Mouse (Mus musculus): Measurements from ENCODE around the gene Nr6a1. TPM values are rescaled to one million over a fixed set of nuclear protein-coding genes. Genes with fewer than 3 reads are reported as not detected.

Gene Nr6a1
- polyA plus RNA-seq, 1 experiment from 2014 or later = 0.39 TPM

DNA sequence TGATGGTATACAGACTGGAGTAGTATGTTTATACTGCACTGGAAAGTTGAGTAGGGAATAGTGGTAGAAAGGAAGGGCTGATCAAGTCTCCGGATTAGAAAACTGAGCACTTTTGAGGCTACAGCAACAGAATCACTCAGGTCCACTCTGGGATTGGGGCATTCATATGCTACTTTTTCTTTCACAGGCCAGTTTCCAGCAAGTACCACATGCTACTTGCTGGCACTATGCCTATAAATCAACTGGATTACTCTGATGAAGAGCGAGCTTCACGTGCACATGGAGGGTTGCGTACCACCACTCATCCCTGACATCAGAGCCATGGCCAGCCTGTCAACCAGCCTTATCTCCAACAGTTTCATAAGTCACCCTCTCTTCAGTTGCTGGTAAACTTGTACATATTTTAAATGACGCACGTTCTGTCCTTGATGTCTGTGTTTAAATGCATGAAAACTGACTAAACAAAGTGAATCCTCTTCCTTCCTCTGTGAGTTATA, 197.1 kb downstream of the Nr6a1 start:
- Histone ChIP-seq H3K9ac (no peak overlapping the region), H3K4me1 (replicated peaks) (no peaks in the 10 kb centered on the region), H3K4me2 (no peak overlapping the region), H3K4me3 (no peak overlapping the region), H3K27ac (no peak overlapping the region), H3K9me3 (replicated peaks) (no peaks in the 10 kb centered on the region), H3K27me3 (no peaks in the 10 kb centered on the region), H3K36me3 (no peaks in the 10 kb centered on the region)
- ATAC-seq (replicated peaks; ENCODE audit: insufficient number of reproducible peaks, insufficient read depth, low FRiP score, low read depth) = no peak
- 92% methylated on average over 6 of the region's 6 CpGs for WGBS

DNA sequence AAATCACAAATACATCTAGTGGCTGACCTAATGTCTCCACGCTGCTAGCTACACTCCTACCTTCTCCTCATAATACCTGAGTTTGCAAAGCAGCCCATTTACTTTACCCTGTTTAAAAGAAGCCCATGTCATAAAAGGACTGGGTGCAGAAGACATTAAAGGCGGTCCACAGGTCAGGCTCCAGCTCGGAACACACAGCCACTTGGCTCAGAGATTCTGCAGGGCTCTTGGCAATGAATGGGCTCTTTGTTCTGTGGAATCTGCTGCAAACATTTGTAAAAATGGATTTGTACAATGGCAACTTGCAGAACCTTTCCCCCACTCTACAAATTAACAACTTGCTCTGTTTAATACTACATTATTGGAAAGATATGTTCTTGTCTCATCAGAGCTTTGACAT, 202.1 kb downstream of the Nr6a1 start:
- no peak for ATAC-seq (replicated peaks; ENCODE audit: insufficient number of reproducible peaks, insufficient read depth, low FRiP score, low read depth)

GRCm38 (mm10) chr2:38723378-38723777, 204.1 kb downstream of the Nr6a1 start:
- Histone ChIP-seq H3K27ac (no peak overlapping the region), H3K4me2 (no peak overlapping the region), H3K4me1 (replicated peaks) (peaks cover 10% of the 10 kb centered on the region; the same call in 1 of the 2 replicates), H3K27me3 (no peaks in the 10 kb centered on the region; the same call in 1 of the 2 replicates), H3K4me3 (no peak overlapping the region), H3K9me3 (replicated peaks) (no peaks in the 10 kb centered on the region), H3K9ac (no peak overlapping the region), H3K36me3 (no peaks in the 10 kb centered on the region)
- 76% methylated on average over 4 of the region's 4 CpGs for whole genome bisulfite sequencing
- no peak for ATAC-seq (replicated peaks; ENCODE audit: insufficient number of reproducible peaks, insufficient read depth, low FRiP score, low read depth)

More for the DNA sequence above, 202.1 kb downstream of the Nr6a1 start:
- Histone ChIP-seq H3K36me3 (no peaks in the 10 kb centered on the region), H3K27me3 (no peaks in the 10 kb centered on the region), H3K4me2 (no peak overlapping the region), H3K9ac (no peak overlapping the region), H3K9me3 (replicated peaks) (no peaks in the 10 kb centered on the region), H3K4me1 (replicated peaks) (no peaks in the 10 kb centered on the region), H3K4me3 (no peak overlapping the region), H3K27ac (no peak overlapping the region)
- WGBS = 59% methylated on average over 3 of the region's 3 CpGs

- 59% methylated on average over 4 of the region's 4 CpGs for WGBS
- no peak for ATAC-seq (replicated peaks; ENCODE audit: insufficient number of reproducible peaks, insufficient read depth, low FRiP score, low read depth)
- H3K36me3 ChIP-seq = no peaks in the 10 kb centered on the region
These were observed 205.4 kb downstream of the Nr6a1 start for GRCm38 (mm10) chr2:38722076-38722475.

GRCm38 (mm10) chr2:38720661-38721060, 206.8 kb downstream of the Nr6a1 start:
- peaks cover 6% of the 10 kb centered on the region; the same call in 1 of the 2 replicates for H3K27me3 ChIP-seq
- no peak overlapping the region for H3K4me3 ChIP-seq
- 84% methylated on average over 2 of the region's 2 CpGs for WGBS
- no peaks in the 10 kb centered on the region for H3K36me3 ChIP-seq
- H3K4me2 ChIP-seq = no peak overlapping the region
- H3K9ac ChIP-seq = no peak overlapping the region
- H3K9me3 ChIP-seq (replicated peaks) = no peaks in the 10 kb centered on the region
- no peak overlapping the region for H3K27ac ChIP-seq
- peaks cover 10% of the 10 kb centered on the region; the same call in 1 of the 2 replicates for H3K4me1 ChIP-seq (replicated peaks)
- no peak for ATAC-seq (replicated peaks; ENCODE audit: insufficient number of reproducible peaks, insufficient read depth, low FRiP score, low read depth)

More at GRCm38 (mm10) chr2:38722076-38722475, 205.4 kb downstream of the Nr6a1 start:
- H3K9me3 ChIP-seq (replicated peaks) = no peaks in the 10 kb centered on the region
- H3K27me3 ChIP-seq = no peaks in the 10 kb centered on the region; the same call in 1 of the 2 replicates
- H3K4me3 ChIP-seq = no peak overlapping the region
- H3K27ac ChIP-seq = no peak overlapping the region
- H3K4me1 ChIP-seq (replicated peaks) = peaks cover 10% of the 10 kb centered on the region; the same call in 1 of the 2 replicates
- H3K4me2 ChIP-seq = no peak overlapping the region
- H3K9ac ChIP-seq = no peak overlapping the region

- peaks cover 12% of the 10 kb centered on the region for H3K27me3 ChIP-seq
These were observed 208.1 kb downstream of the Nr6a1 start for GRCm38 (mm10) chr2:38719354-38719753.

GRCm38 (mm10) chr2:38718676-38719075, 208.8 kb downstream of the Nr6a1 start:
- 51% methylated on average over 8 of the region's 8 CpGs for WGBS
- peaks cover 10% of the 10 kb centered on the region; the same call in 1 of the 2 replicates for H3K4me1 ChIP-seq (replicated peaks)
- H3K27ac ChIP-seq = no peak overlapping the region
- no peak overlapping the region for H3K4me3 ChIP-seq
- H3K4me2 ChIP-seq = no peak overlapping the region
- no peak overlapping the region for H3K9ac ChIP-seq
- no peaks in the 10 kb centered on the region for H3K9me3 ChIP-seq (replicated peaks)
- no peak; the same call in 1 of the 2 replicates for ATAC-seq (replicated peaks; ENCODE audit: insufficient number of reproducible peaks, insufficient read depth, low FRiP score, low read depth)
- peaks cover 19% of the 10 kb centered on the region for H3K27me3 ChIP-seq
- no peaks in the 10 kb centered on the region for H3K36me3 ChIP-seq

More at GRCm38 (mm10) chr2:38719354-38719753, 208.1 kb downstream of the Nr6a1 start:
- H3K27ac ChIP-seq = no peak overlapping the region
- H3K4me3 ChIP-seq = no peak overlapping the region
- no peaks in the 10 kb centered on the region for H3K9me3 ChIP-seq (replicated peaks)
- H3K4me1 ChIP-seq (replicated peaks) = peaks cover 10% of the 10 kb centered on the region; the same call in 1 of the 2 replicates
- H3K36me3 ChIP-seq = no peaks in the 10 kb centered on the region
- 52% methylated on average over 6 of the region's 6 CpGs for WGBS
- H3K4me2 ChIP-seq = no peak overlapping the region
- H3K9ac ChIP-seq = no peak overlapping the region
- ATAC-seq (replicated peaks; ENCODE audit: insufficient number of reproducible peaks, insufficient read depth, low FRiP score, low read depth) = no peak

DNA sequence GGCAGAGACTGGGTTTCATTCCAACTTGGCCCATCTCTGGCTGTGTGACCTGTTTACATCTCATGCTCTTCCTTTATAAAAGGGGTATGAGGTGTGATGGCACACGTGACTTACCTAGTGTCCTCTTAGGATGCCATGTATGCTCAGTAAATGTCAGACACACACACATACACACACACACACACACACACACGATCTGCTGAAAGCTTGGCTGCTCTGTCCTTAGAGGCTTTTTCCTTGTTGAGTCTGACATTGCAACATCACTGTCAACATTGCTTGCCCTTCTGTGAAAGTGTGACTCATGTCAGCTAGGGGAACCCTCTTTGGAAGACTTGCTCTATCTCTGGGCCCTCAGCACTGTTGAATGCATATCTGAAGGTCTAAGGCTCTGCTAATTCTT, 210.1 kb downstream of the Nr6a1 start:
- no peaks in the 10 kb centered on the region for H3K9me3 ChIP-seq (replicated peaks)
- H3K4me3 ChIP-seq = no peak overlapping the region
- no peak overlapping the region for H3K9ac ChIP-seq
- ATAC-seq (replicated peaks; ENCODE audit: insufficient number of reproducible peaks, insufficient read depth, low FRiP score, low read depth) = no peak
- H3K4me1 ChIP-seq (replicated peaks) = peaks cover 10% of the 10 kb centered on the region; the same call in 1 of the 2 replicates
- no peak overlapping the region for H3K27ac ChIP-seq
- H3K4me2 ChIP-seq = no peak overlapping the region
- no peaks in the 10 kb centered on the region for H3K36me3 ChIP-seq
- peaks cover 32% of the 10 kb centered on the region for H3K27me3 ChIP-seq
- 70% methylated on average over 2 of the region's 2 CpGs for WGBS

DNA sequence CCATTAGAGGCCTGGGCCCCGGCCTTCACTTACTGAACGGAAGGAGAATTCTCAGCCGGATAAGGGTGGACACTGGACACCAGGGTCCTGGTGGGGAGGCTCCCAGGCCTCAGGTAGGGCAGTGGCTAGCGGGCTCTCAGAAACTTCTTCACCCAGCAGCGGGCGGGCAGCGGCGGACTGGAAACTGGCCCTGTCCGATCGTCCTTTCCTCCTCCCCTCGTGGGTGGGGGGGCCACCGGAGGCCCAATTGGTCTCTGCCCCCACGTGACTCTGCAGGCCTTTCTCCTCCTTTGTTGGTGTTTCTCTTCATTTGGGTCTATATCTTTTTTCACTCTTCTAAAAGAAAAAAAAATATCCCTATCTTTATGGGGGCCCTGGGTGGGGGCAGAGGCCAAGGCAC, 213.2 kb downstream of the Nr6a1 start, which contains the start of gene Nr5a1:
Gene Nr5a1 (minus strand): TSS at position 219 of the 400 bp plus-strand sequence.
- no peak within 1 kb of the TSS for H3K4me2 ChIP-seq
- WGBS = 87% methylated on average over 13 of the region's 13 CpGs
- no peaks in the 10 kb centered on the region for H3K36me3 ChIP-seq
- no peak within 1 kb of the TSS for H3K27ac ChIP-seq
- peaks cover 63% of the 10 kb centered on the region for H3K27me3 ChIP-seq
- peaks cover 28% of the 10 kb centered on the region for H3K4me1 ChIP-seq (replicated peaks)
- H3K4me3 ChIP-seq = no peak within 1 kb of the TSS
- no peaks in the 10 kb centered on the region for H3K9me3 ChIP-seq (replicated peaks)
- H3K9ac ChIP-seq = no peak within 1 kb of the TSS
- no peak for ATAC-seq (replicated peaks; ENCODE audit: insufficient number of reproducible peaks, insufficient read depth, low FRiP score, low read depth)

DNA sequence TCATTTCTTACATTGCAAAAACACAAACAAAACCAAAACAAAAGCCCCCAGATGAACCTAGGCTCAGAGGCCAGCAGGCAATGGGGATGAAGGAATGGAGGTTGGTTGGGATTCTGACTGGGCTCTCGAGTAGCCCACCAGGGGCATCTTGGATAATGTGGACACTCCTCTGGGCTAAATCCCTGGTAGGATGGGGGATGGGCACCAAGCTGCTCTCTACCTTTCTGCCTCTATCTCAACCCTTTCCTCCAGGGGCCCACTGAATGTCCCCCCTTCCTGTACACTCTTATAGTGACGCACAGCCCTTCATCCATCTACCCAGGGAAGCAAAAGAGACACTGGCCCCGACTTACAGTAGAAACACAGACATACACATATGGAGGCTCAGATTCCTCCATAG, 213.9 kb downstream of the Nr6a1 start:
- H3K36me3 ChIP-seq = no peaks in the 10 kb centered on the region
- no peaks in the 10 kb centered on the region for H3K9me3 ChIP-seq (replicated peaks)
- ATAC-seq (replicated peaks; ENCODE audit: insufficient number of reproducible peaks, insufficient read depth, low FRiP score, low read depth) = no peak
- H3K9ac ChIP-seq = no peak overlapping the region
- no peak overlapping the region for H3K4me2 ChIP-seq
- no peak overlapping the region for H3K4me3 ChIP-seq
- H3K4me1 ChIP-seq (replicated peaks) = peaks cover 22% of the 10 kb centered on the region
- WGBS = 77% methylated on average over 3 of the region's 3 CpGs
- no peak overlapping the region for H3K27ac ChIP-seq
- peaks cover 70% of the 10 kb centered on the region for H3K27me3 ChIP-seq

DNA sequence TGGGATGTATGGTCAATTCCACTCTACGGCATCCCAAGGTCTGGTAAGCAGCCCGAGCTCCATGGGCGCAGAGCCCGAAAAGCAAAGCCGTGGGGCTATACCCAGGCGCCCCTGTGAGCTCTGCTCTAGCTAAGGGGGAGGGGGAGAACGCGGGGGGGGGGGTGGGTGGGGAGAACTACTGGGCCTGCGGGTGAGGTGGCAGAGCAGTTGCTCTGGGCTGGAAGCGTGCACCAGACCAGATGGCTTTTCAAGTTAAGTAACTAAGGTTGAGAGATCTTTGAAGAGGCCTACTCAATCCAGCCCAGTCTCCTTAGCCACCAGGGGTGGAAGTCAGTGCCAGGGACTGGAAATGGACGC, 214.7 kb downstream of the Nr6a1 start:
- Histone ChIP-seq H3K27ac (no peak overlapping the region), H3K4me1 (replicated peaks) (peaks cover 21% of the 10 kb centered on the region), H3K9ac (no peak overlapping the region), H3K9me3 (replicated peaks) (no peaks in the 10 kb centered on the region), H3K27me3 (peaks cover 79% of the 10 kb centered on the region), H3K4me3 (no peak overlapping the region), H3K4me2 (no peak overlapping the region), H3K36me3 (no peaks in the 10 kb centered on the region)
- ATAC-seq (replicated peaks; ENCODE audit: insufficient number of reproducible peaks, insufficient read depth, low FRiP score, low read depth) = no peak
- WGBS = 40% methylated on average over 11 of the region's 11 CpGs

DNA sequence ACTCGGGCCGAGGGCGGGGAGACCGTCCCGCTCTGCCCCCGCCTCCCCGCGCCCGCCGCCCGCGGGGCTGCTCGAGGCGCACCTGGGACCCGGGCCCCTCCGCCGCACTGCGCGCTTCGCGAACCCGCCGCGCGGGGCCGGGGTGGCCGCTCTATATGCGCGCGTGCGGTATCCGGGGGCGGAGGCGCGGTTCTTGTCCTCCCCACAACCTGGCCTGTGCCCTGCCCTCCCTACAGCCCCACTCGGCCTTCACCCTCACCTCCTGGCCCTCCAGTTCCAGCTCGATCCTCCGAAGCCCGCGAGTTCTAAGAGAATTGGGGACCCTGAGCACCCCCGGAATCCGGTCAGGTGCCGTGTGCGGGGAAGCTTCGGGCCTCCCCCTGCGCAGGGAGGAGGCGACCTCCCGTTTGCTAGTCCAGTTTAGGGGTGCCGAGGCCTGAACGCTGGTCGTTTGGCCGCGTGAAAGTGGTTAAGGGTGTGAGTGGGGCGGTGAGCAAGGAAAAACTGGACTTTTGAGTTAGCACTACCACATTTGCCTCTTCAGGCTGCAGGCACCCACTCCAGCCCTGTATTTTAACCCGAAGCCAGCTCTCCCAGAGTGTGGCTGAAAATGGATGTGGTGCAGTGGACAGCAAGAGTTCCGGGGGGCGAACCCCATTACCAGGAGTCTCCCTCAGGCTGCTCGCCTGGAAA, 215.3 kb downstream of the Nr6a1 start:
- Histone ChIP-seq H3K4me1 (replicated peaks) (peaks cover 21% of the 10 kb centered on the region), H3K9me3 (replicated peaks) (no peaks in the 10 kb centered on the region), H3K27me3 (peaks cover 84% of the 10 kb centered on the region), H3K36me3 (no peaks in the 10 kb centered on the region), H3K4me3 (peak overlapping the region; percentile 44), H3K9ac (no peak overlapping the region), H3K4me2 (peak overlapping the region; percentile 63), H3K27ac (no peak overlapping the region)
- ATAC-seq (replicated peaks; ENCODE audit: insufficient number of reproducible peaks, insufficient read depth, low FRiP score, low read depth) = no peak
- 7% methylated on average over 58 of the region's 58 CpGs for WGBS
